Mouse (Mus musculus) gastrocnemius, postnatal 14 days (tissue): Measurements from ENCODE around the gene BC034090. TPM values are rescaled to one million over a fixed set of nuclear protein-coding genes. Genes with fewer than 3 reads are reported as not detected.

Experiments used
- DNase-seq: peaks from one replicate; pipeline ENCODE4 v3.0.0; 2021; ENCODE audit warnings: mixed read lengths
- intact Hi-C: fragments of 180-260 bp; cut with DNase I; formaldehyde crosslinking; loops from one replicate; pipeline ENCODE4 v1.15.1; 2025; ENCODE audit warnings: low total_unique reads
- total RNA-seq, 2 experiments: library from RNA; stranded (reverse); gene quantifications; 2 replicates each; pipeline ENCODE4 v1.2.3; 2021

The BC034090 gene
- total RNA-seq, 2 experiments from 2014 or later = 3.8 to 4.3 TPM

DNA sequence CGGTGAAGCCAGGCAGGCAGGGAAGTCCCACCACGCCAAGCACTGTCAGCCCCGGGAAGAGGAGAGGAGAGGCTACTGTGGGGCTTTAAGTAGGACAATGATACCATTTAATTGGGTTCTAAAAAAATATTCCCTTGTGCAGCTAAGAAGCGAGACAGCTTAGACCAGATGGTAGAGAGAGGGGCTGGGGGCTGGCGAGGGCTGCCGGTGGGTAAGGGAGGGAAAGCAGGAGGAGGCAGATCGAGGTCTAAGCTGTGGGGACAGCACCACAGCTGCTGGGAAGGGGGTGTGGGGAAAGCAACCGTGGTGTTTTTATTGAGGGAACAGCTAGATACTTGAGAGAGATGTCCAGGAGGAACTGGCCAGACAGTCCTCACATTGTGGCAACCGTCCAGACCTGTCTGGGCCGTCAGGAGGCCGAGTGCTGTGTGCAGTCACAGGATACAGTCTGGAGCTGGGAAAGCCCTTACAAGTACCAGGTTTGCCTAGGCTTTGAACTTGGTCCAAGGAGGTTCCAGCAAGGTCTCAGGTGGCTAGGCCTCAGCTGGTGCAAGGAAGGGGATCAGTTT is 22.1 kb downstream of the BC034090 start:
- intact Hi-C loops = loop anchor here (5.0 kb wide), 1 partner anchor 195 kb away; no protein-coding TSS in a partner anchor
- DNase-seq = peak; percentile 50

DNA sequence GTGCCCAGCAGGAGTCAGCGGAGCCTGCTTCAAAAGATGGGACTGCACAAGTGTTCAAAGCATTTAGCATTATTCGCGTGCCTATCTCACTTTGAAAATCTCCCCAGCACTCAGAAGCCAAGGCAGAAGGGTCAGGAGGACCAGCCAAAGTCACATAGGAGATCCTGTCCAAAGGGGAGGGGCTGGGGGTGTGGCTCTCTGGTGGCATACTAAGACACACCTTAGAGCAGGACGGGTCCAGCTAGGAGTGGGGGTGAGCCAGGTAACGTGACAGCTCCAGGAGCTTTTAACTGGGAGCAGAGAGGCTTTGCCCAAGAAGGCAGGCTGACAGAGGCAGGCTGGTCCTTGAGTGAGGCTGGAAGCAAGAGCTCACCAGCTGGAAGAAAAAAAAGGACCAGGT is 25.3 kb downstream of the BC034090 start:
- no peak for DNase-seq
- intact Hi-C loops = loop anchor here (2.0 to 5.0 kb wide), 2 partner anchors 77 to 170 kb away; no protein-coding TSS in a partner anchor

DNA sequence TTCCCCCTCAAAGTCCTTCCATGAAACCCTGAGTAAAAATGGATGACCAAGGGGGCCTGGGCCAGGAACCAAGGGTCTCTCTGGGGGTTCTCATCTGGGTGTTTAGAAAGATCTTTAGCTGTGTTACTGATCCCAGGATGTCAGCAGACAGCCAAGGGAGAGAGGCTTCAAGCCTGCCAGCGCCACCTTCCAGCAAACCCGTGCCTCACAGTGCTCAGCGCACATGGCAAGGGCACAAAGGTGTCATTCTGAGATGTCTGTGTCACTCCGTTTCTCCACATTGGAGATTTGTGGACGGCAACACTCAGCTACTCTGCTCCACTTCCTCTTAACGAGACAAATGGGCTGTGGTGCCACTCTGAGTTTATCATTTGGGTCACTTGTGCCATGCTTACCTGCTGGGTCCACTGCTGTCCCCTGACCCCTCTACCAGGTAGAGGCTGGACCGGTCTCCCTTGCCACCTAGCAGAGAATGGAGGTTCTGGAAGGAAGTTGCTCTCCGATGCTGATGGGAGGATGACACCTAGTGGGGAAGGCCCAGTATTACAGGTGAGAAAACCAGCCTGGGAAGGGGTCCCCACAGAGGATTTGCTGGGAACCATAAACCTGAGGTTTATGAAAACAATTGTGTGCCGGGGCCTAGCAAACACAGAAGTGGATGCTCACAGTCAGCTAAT is 26.2 kb downstream of the BC034090 start:
- no peak for DNase-seq
- intact Hi-C loops = loop anchor here (2.0 to 5.0 kb wide), 2 partner anchors 76 to 169 kb away; no protein-coding TSS in a partner anchor

GRCm38 (mm10) chr1:155216844-155217243 is 27.4 kb downstream of the BC034090 start:
- DNase-seq = no peak

GRCm38 (mm10) chr1:155216313-155216712 is 27.9 kb downstream of the BC034090 start:
- intact Hi-C loops = loop anchor here (5.0 kb wide), 1 partner anchor 74 kb away; no protein-coding TSS in a partner anchor
- DNase-seq = no peak

More at GRCm38 (mm10) chr1:155216844-155217243, 27.4 kb downstream of the BC034090 start:
- intact Hi-C loops = loop anchor here (5.0 kb wide), 1 partner anchor 75 kb away; no protein-coding TSS in a partner anchor

GRCm38 (mm10) chr1:155215066-155215764 is 29.0 kb downstream of the BC034090 start:
- DNase-seq = no peak
- intact Hi-C loops = loop anchor here (5.0 kb wide), 1 partner anchor 73 kb away; no protein-coding TSS in a partner anchor

DNA sequence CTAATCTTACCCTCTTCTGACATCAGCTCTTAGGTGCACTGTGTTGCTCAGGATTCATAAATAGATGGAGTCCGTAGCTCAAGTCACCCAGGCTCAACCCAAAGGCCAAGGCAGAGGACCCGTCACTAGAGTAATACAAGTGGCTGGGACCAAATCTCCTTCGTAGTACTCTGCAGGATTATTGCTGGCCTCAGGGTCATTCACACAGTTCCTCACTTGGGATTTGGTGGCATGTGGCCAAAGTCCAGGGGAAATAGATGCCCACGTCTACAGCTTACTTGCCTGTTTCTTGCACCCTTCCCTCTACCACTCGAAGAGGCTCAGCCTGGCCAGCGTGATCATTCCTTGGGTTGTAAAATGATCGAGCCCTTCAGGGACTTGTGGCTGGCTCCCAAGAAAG is 30.3 kb downstream of the BC034090 start:
- no peak for DNase-seq
- intact Hi-C loops = no loop called here

GRCm38 (mm10) chr1:155212936-155213774 is 31.1 kb downstream of the BC034090 start:
- intact Hi-C loops = no loop called here
- DNase-seq = peak; percentile 56

DNA sequence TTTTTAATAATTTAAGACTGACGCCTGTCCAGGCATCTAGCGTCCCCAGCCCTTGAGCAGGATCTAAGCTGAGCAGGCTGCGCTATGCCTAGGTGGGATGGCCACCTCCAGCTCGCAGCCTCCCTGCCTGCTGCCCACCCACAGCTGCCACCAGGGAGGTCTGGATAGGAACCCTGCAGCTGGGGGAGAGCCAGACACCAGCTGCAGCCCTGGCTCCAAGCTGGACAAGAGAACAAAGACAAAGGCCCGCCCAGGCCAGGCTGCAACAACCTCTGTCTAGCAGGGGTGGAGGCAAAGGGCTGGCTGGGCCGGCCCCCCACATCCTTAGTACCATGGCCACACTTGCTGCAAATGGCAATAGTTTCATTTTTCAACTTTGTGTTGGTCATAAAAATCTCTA is 31.8 kb downstream of the BC034090 start:
- intact Hi-C loops = no loop called here
- peak; percentile 60 for DNase-seq

GRCm38 (mm10) chr1:155212081-155212480 is 32.2 kb downstream of the BC034090 start:
- intact Hi-C loops = no loop called here
- DNase-seq = no peak

DNA sequence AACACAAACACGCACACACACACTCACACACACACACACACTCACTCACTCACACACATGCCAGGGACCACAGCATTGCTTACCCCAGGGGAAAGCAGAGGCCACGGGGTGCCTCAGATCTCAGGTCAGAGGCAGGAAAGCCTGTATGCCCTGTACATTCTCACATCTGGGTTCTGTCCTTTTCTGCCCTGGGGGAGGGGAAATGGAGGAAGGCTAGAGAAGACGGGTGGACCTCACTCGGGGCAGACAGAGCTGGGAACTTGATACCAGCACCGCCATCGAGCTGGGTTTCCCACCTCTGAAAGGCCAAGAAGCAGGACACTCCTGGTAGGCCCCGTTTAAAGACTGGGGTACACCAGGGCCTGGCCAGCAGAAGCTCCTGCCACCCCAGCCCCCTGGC is 33.2 kb downstream of the BC034090 start:
- no peak for DNase-seq
- intact Hi-C loops = no loop called here

- peak; percentile 83 for DNase-seq
- intact Hi-C loops = no loop called here
Observed at GRCm38 (mm10) chr1:155210011-155210763, 34.1 kb downstream of the BC034090 start.

- intact Hi-C loops = no loop called here
- no peak for DNase-seq
Observed at GRCm38 (mm10) chr1:155207859-155208258, 36.4 kb downstream of the BC034090 start.

DNA sequence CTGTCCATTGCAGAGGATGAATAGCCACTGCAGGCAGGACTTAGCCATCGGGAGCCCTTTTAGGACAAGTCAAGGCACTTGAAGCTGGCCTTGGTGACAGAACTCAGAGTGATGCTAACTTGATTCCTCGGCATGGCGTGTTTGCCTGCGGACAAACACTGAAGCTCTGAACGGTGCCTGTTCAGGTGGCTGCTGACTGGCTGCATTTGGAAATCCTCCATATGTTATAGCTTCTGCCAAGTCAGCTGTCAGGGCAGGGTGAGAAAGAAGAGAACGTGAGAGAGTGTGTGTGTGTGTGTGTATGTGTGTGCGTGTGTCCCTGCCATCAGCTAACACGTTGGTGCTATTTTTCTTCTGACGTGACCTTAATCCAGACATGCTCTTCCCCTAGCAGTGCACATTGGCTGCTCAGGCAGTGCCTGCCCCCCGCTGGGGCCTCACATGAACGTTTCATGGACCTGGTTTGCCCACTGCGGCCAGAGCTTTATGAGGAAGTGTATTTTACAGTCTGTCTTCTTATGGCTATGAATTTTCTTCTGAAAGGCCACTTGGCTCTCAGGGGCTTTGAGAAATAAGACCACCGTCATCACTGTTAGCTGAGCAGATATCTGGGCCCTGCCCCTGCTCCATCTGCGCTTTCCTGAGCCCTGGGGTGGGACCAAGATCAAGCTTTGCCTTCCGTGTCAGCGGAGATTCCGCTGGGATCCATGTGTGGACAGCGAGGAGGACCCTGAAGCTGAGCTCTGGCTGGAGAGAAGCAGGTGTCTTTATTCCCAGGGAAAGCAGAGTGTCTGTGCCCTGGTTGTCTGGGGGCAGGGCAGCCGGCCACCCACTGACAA is 38.2 kb downstream of the BC034090 start:
- no peak for DNase-seq
- intact Hi-C loops = no loop called here

- DNase-seq = no peak
- intact Hi-C loops = no loop called here
Observed at GRCm38 (mm10) chr1:155205311-155205710, 38.9 kb downstream of the BC034090 start.

GRCm38 (mm10) chr1:155204560-155205162 is 39.6 kb downstream of the BC034090 start:
- intact Hi-C loops = no loop called here
- no peak for DNase-seq

DNA sequence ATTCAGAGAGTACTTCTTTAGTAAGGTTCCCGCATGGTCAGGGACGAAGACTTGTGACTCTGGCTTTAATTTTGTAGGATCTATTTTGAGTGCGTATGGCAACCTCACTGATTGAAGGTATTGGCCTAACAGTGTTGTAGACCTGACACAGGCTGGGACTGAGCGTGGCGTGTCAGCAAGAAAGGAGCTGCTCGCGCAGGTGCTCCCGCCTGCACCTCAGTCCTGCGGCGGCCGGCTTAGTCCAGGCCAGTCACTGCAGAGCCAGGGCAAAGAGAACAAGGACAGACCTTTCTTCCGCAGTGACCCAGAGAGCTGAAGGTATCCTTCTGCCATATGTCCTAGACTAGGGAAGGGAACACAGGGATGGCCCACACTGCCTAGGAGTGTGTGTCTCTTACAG is 40.3 kb downstream of the BC034090 start:
- intact Hi-C loops = no loop called here
- DNase-seq = no peak

DNA sequence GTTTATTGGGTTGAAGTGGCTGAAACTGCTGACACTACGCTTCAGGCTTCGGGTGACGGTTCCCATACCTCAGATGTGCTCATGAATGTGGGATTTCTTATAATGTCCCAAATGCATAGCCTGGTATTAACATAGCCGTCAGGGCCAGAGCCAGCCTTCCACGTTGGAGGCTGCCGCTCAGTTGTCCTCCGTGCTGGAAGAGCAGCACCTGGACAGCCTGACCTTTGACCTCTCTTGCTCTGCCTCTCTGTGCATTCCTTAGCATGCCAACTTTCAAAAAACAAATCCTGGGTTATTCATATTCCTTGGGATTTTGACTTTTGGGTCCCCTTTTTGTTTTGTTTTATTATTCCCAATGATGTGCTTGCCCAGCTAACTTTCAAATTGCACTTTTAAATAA is 41.1 kb downstream of the BC034090 start:
- no peak for DNase-seq
- intact Hi-C loops = no loop called here
